ENCODE assay signal across 8 mouse cellular contexts in the genomic region with DNA sequence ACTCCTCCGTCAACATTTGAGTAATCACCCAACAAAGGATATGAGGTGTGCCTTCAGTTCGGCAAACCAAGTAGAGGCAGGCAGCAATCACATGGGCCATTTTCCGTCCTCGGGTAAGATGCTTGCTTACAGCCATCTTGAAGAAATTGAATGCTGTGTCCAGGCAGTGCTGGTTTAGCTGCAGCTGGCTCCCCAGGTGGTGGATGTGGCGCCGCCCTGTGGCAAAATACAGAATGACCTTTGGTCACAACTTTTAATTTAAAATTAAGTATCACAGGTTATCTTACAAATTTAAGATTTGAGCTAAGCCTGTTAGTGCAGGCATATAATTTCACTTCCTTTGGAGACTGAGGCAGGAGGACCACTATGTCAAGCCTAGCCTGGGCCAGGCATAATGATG. TPM values are rescaled to one million over a fixed set of nuclear protein-coding genes. Genes with fewer than 3 reads are reported as not detected.
A peak's percentile ranks its signal among the peaks of the same experiment; 100 is the strongest.
DNase-seq lines count a peak whose midpoint lies in the region.

No protein-coding gene starts in this region.

- no peaks in the 10 kb centered on the region for H3K27me3 ChIP-seq in splenic B cell, adult 2 months (ENCODE audit: control insufficient read depth, insufficient read depth, low read length, poor library complexity, severe bottlenecking)

- peak; percentile 32 for DNase-seq in gastrocnemius, adult 18-20 months (ENCODE audit: low spot score)
- DNase-seq in gastrocnemius, postnatal 25 days = no peak
- DNase-seq in ovary, postnatal 36 days (ENCODE audit: low spot score) = peak; percentile 29
- no peak for DNase-seq in ovary, postnatal 10 days (ENCODE audit: low spot score)
- peak; percentile 70 for DNase-seq in gastrocnemius, postnatal 10 days
- DNase-seq in splenic B cell, adult 2 months (ENCODE audit: low read depth, low spot score) = peak; percentile 59
- no peak for DNase-seq in frontal cortex, postnatal 25 days (ENCODE audit: low spot score in 2 of 2)
- DNase-seq in left cerebral cortex, postnatal 14 days (ENCODE audit: low spot score in 2 of 2) = no peak

- H3K36me3 ChIP-seq in splenic B cell, adult 2 months (ENCODE audit: control insufficient read depth, insufficient read depth, low read length, poor library complexity, severe bottlenecking) = peaks cover 7% of the 10 kb centered on the region

- intact Hi-C loops in left cerebral cortex, postnatal 14 days (cut with DNase I) = no loop called here

RNA-seq across cellular contexts. Expression of a gene that starts 11.6 kb away (rescaled TPM):
- total RNA-seq in gastrocnemius, adult 18-20 months (2021) = 10 to 100 TPM; 19.6 to 20.4 TPM
- total RNA-seq in gastrocnemius, postnatal 25 days (2021) = 10 to 100 TPM; 12.6 to 13.1 TPM
- total RNA-seq in gastrocnemius, postnatal 10 days (2021) = 10 to 100 TPM; 10.4 to 12.7 TPM
- total RNA-seq in left cerebral cortex, postnatal 14 days (2021) = 10 to 100 TPM; 54.4 to 55.9 TPM

RNA-seq across cellular contexts. Expression of a gene that starts 12.6 kb away (rescaled TPM):
- 10 to 100 TPM; 17.8 to 18.5 TPM for total RNA-seq in gastrocnemius, adult 18-20 months (2021)
- 10 to 100 TPM; 19.3 to 19.4 TPM for total RNA-seq in gastrocnemius, postnatal 25 days (2021)
- 10 to 100 TPM; 28.2 to 37.9 TPM for total RNA-seq in gastrocnemius, postnatal 10 days (2021)
- total RNA-seq in left cerebral cortex, postnatal 14 days (2021) = 10 to 100 TPM; 49.0 to 51.1 TPM

RNA-seq across cellular contexts. Expression of a gene that starts 26.4 kb away (rescaled TPM):
- 10 to 100 TPM; 33.7 to 35.0 TPM for total RNA-seq in gastrocnemius, adult 18-20 months (2021)
- 10 to 100 TPM; 34.7 to 38.5 TPM for total RNA-seq in gastrocnemius, postnatal 25 days (2021)
- 10 to 100 TPM; 51.8 to 54.4 TPM for total RNA-seq in gastrocnemius, postnatal 10 days (2021)
- 10 to 100 TPM; 86.6 to 97.6 TPM for total RNA-seq in left cerebral cortex, postnatal 14 days (2021)

RNA-seq across cellular contexts. Expression of a gene that starts 46.0 kb away (rescaled TPM):
- 1 to 10 TPM; 6.5 to 7.6 TPM for total RNA-seq in gastrocnemius, adult 18-20 months (2021)
- 1 to 10 TPM; 8.7 to 9.1 TPM for total RNA-seq in gastrocnemius, postnatal 25 days (2021)
- total RNA-seq in gastrocnemius, postnatal 10 days (2021) = 10 to 100 TPM; 17.3 to 17.5 TPM
- 10 to 100 TPM in 1 of 2 experiments, 1 to 10 TPM in 1; 9.5 to 11.0 TPM for total RNA-seq in left cerebral cortex, postnatal 14 days (2021)

RNA-seq across cellular contexts. Expression of a gene that starts 58.3 kb away (rescaled TPM):
- 10 to 100 TPM; 22.1 to 24.0 TPM for total RNA-seq in gastrocnemius, adult 18-20 months (2021)
- total RNA-seq in gastrocnemius, postnatal 25 days (2021) = 10 to 100 TPM; 20.4 to 21.8 TPM
- total RNA-seq in gastrocnemius, postnatal 10 days (2021) = 10 to 100 TPM; 29.4 to 40.0 TPM
- 10 to 100 TPM; 60.2 to 61.2 TPM for total RNA-seq in left cerebral cortex, postnatal 14 days (2021)

Comparison
In these comparisons a context has a peak if more than half of its experiments do, and no peak if none do; other contexts are left out.
1. DNase-seq: peak in gastrocnemius, adult 18-20 months (single experiment), ovary, postnatal 36 days (single experiment), gastrocnemius, postnatal 10 days (single experiment) and splenic B cell, adult 2 months (single experiment); none in gastrocnemius, postnatal 25 days (single experiment), ovary, postnatal 10 days (single experiment), frontal cortex, postnatal 25 days (0 of 2) and left cerebral cortex, postnatal 14 days (0 of 2).